Mouse (Mus musculus): ENCODE measurements around the gene Ccnt2.

The Ccnt2 gene

GRCm38 (mm10) chr1:127793459-127793858, 19.5 kb downstream of the Ccnt2 start:
- DNase-seq (ENCODE audit: low read depth, low spot score): no peak

DNA sequence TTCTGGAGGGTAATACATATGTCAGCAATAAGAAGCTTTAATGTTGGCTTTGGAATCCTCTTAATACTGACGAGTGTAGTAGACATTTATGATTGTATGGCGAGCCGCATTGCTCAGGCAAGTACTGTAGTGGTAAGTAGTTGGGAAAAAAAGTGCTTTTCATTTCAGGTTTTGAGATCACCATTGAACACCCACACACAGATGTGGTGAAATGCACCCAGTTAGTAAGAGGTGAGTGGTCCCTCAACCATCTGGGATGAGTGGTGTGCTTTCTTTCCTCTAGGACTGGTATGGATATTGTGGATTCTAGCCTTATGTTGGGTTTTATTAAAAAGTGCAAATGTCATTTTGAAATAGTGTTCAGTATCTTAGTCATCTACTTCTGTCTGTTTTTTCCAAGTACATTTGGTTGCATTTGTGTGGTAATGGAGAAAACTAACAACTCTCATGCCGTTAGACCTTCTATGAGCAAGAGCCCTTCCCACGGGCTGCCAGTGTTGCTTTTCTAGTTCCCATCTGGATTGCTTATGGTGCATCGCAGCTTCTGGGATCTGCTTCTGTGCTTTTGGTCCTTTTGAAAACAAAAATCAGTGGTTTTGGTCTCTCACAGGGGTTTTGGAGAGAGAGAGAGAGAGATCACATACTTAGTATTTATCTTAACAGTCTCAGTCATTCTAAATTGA, 21.3 kb downstream of the Ccnt2 start:
- no peak for DNase-seq (ENCODE audit: low read depth, low spot score)

GRCm38 (mm10) chr1:127796341-127796740, 22.4 kb downstream of the Ccnt2 start:
- no peak for DNase-seq (ENCODE audit: low read depth, low spot score)

DNA sequence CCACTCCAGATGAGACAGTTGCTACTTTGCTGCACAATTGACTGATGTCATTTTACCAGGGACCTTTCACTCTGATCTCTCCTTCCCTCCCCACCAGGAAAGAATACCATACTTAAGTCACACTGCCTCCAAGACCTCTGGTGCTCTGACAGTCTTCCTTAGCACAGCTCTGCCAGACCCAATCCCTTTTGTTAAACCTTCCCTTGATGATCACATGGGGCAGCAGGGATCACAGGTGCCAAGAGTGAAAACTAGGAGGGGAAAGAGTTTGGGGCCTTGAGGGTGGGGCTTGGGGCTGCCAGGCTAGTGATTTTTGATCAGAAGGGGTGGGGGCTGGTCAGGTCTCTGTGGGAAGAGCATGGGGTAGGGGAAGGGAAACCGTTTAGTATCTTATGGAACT, 22.8 kb downstream of the Ccnt2 start:
- DNase-seq (ENCODE audit: low read depth, low spot score): no peak

DNA sequence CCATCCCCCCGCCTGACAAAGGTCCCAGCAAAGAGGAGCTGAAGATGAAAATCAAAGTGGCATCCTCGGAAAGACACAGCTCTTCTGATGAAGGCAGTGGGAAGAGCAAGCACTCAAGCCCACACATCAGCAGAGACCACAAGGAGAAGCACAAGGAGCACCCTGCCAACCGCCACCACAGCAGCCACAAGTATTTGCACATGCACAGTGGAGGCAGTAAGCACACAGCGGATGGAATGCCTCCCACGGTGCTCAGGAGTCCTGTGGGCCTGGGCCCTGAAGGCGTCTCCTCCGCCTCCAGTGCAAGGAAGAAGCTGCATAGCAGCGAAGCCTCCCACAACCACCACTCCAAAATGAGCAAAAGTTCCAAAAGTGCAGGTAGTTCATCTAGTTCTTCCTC, 29.0 kb downstream of the Ccnt2 start:
- DNase-seq (ENCODE audit: low read depth, low spot score): no peak

DNA sequence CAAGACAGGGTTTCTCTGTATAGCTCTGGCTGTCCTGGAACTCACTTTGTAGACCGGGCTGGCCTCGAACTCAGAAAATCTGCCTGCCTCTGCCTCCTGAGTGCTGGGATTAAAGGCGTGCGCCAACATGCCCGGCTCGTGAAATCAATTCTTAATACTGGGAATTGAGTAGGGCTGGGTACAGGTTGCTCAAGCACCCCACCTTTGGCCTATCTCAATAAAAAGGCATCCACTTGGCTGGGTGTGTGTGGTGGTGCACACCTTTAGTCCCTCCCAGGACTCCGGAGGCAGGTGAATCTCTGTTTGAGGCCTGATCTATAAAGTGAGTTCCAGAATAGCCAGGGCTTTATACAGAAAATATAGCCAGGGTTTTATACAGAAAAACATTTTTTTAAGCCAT, 34.7 kb downstream of the Ccnt2 start:
- no peak for DNase-seq (ENCODE audit: low read depth, low spot score)

DNA sequence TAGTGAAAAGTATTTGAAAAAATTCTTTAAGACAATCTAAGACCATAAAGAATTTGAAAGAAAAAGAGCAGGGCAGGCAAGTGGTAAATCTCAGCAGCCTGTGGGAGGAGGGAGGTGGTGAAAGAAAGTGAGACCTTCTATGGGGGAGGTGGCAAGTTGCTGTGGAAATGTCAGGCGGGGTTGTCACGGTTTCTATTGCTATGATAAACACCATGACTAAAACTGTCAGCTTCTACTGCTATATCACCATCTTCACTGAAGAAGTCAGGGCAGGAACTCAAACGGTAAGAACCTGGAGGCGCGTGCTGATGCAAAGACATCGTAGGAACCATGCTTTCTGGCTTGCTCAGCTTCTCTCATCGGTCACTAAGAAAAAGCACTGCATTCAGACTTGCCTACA, 39.0 kb downstream of the Ccnt2 start:
- no peak for DNase-seq (ENCODE audit: low read depth, low spot score)

DNA sequence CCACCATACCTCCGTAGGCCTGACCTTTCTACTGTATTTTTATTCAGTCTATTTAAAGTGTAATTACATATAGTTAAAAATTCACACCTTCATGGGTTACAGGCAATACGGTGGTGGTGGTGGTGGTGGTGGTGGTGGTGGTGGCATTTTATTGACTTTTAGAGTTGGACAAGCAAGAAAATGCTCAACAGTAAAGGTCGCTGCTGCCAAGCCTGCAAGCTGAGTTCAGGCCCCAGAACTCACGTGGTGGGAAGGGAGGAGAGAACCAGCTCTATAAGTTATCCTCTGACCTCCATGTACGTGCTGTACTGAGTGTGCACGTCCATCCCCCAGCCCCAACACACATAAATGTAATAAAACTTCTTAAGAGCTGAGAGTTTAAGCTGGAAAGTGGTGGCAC, 42.4 kb downstream of the Ccnt2 start:
- no peak for DNase-seq (ENCODE audit: low read depth, low spot score)

GRCm38 (mm10) chr1:127827325-127827724, 53.4 kb downstream of the Ccnt2 start:
- peak; percentile 77 for DNase-seq (ENCODE audit: low read depth, low spot score)

GRCm38 (mm10) chr1:127830215-127830921, 56.4 kb downstream of the Ccnt2 start:
- DNase-seq (ENCODE audit: low read depth, low spot score): no peak

DNA sequence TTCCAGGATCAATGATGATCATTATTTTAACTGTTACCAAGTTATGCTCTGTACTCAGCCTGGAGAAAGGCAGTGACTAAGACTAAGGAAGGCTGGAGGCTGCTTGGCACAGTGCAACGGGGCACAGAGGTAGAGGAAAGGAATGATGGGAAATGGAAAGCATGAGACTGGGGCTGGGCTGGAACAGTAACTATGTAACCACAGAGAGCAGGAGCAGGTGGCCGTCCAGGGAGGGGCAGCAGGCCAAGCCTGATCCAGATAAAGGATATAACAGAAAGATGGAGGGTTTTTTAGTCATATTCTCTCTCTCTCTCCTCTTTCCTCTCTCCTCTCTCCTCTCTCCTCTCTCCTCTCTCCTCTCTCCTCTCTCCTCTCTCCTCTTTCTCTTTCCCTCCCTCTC, 59.8 kb downstream of the Ccnt2 start:
- no peak for DNase-seq (ENCODE audit: low read depth, low spot score)

DNA sequence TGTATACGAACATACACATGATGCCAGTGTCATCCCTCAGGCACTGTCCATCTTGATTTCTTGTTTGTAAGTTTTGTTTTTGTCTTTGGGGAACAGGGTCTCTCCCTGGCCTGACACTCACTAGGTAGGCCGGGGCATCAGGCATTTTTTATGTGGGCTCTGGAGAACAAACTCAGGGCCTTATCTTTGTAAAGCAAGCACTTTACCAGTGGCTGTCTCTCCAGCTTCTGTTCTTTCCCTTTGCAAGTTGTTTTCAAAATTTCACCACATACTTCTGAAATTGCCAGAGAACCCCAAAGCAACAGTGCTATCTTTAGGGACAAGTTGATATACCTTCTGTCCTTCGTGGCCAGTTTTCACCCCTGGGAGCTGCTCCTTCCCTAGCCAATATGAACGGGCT, 60.2 kb downstream of the Ccnt2 start:
- no peak for DNase-seq (ENCODE audit: low read depth, low spot score)

DNA sequence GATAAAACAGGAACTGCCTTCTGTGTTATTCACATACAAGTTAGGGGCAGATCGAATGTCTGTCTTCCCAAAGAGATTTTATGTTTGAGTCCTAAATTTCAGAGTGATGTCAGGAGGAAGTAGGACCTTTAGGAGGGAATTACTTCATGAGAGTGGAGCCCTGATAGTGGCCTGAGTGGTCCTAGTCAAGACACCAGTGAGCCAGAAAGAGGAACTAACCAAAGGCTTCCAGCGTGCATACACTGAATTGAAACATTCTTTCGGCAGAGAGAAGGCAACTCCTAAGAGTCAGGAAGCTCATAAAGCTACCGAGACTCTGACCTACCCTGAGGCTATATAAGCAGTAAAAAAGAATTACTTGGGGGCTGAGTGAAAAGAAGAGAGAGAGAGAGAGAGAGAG, 62.7 kb downstream of the Ccnt2 start:
- DNase-seq (ENCODE audit: low read depth, low spot score): peak; percentile 62

- DNase-seq (ENCODE audit: low read depth, low spot score): no peak
These were observed 64.6 kb downstream of the Ccnt2 start for GRCm38 (mm10) chr1:127838602-127839001.

DNA sequence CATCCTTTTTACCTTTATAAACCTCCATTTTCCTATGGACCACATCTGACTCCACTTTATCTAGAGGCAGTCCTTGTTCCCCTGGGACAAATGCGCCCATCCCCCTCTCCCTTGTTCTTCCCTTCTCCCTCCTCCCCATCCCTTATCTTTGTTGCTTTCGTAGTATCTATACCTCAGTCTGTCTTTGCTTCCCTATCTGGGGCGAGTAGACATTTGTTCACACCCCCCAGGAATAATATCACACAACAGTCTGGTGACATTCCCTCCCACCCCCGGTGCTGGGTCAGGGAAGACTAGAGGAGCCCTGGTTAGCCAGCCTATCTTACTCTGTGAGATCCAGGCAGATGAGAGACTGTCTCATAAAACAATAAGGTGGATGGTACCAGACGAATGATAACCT, 71.5 kb downstream of the Ccnt2 start:
- no peak for DNase-seq (ENCODE audit: low read depth, low spot score)

- DNase-seq (ENCODE audit: low read depth, low spot score): no peak
These were observed 76.2 kb downstream of the Ccnt2 start for GRCm38 (mm10) chr1:127850075-127850610.

DNA sequence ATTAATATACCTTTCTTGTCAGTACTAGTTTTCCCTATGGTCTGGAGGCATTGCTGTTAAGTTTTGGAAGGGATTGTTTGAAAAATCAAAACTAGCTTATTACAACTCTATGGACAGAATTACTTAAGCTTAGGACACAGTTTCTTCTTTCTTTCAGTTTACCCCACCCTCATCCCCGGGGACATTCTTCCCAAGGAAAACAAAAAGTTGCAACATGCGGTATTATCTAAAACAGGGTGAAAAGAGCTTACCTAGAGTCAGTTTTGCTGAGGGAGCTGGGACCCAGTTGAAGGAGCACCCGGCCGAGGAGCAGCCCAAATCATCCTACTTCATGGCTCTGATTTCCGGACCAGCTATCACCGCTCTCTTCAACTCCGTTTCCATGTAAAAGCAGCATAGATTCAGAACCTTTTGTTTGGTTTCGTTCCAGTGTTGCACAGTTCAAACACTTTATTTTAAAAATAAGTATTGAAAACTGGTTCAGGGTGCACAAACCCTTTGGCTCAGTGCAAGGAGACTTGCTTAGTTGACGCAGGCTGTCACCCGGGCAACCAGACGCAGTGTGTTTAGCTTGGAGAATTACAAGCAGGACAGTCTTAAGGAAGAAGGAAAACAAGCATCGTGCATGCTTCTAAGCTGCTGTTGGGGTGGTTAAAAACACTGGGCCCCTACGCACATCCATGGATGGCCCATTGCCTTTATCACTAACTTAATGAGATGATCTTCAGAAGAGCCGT, 80.7 kb downstream of the Ccnt2 start, which contains the start of gene Map3k19:
TSS of gene Map3k19 (minus strand) at position 546 of the 737 bp plus-strand sequence.
- no peak for DNase-seq (ENCODE audit: low read depth, low spot score)

Measured in A20 (cell line).